Comparison of ENCODE assay signal across 8 mouse cellular contexts in the genomic region with DNA sequence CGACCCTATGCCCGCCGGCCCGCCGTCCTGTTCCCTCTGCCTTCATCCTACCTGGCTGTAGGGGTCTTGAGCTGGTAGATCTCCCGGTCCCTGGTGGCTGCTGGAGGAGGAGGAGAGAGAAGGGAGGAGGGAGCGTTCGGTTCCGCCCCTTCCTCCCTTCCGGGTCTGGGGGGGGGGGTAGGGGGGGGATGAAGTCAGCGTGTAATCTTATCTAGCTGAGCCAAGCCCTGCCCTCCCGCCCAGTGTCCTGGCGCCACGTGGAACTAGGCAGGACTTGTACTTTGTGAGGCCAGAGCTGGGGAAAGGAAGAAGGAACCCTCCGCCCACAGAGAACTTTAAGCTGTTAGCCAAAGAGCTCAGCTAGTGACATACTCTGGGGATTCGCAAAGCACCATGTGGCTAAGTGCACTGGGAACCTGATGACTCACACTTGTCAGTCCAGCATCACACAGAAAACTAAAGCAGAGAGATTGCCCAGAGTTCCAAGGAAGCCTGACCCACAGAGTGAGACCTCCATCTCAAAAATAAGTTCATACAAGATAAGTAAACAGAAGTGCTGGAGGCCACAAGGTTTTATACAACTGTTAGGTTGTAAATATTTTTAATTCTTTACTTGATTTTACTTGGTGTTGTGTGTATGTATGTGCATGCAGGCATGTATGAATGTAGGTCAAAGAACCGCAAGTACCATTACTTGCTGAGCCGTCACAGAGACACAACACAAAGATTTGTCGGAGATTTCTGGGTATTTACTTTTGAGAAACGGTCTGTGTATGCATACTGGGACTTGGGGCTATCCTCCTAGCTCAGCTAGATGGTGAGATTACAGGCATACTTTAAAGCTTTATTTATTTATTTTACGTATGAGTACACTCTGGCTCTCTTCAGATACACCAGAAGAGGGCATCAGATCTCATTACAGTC. TPM values are rescaled to one million over a fixed set of nuclear protein-coding genes. Genes with fewer than 3 reads are reported as not detected.
DNase-seq lines count a peak whose midpoint lies in the region; ATAC-seq and TF ChIP-seq lines count a peak whose summit lies in the region.

A gene (minus strand): TSS at position 144 of the 924 bp plus-strand sequence.

- H3K9ac ChIP-seq in ES-Bruce4 (ENCODE audit: low read depth, poor library complexity, severe bottlenecking): peak within 1 kb of the TSS; percentile 62
- peak within 1 kb of the TSS; percentile 65 for H3K9ac ChIP-seq in forebrain, embryonic 11.5 days (ENCODE audit: low read length)
- peak within 1 kb of the TSS; percentile 94 for H3K9ac ChIP-seq in heart, embryonic 16.5 days (ENCODE audit: low read length)
- peak within 1 kb of the TSS; percentile 83 for H3K9ac ChIP-seq in liver, embryonic 15.5 days
- peak within 1 kb of the TSS; percentile 48 for H3K9ac ChIP-seq in neural tube, embryonic 11.5 days (ENCODE audit: low read length)
- H3K9ac ChIP-seq in stomach, embryonic 16.5 days (ENCODE audit: low read length): peak within 1 kb of the TSS; percentile 87

- peak; percentile 93 for DNase-seq in c-Kit-positive CD71-positive TER-119-negative erythroid progenitor cells, embryonic 14.5 days (ENCODE audit: low read depth)
- peak; percentile 94 for DNase-seq in forebrain, embryonic 11.5 days (ENCODE audit: low spot score)
- DNase-seq in kidney, postnatal 25 days: peak; percentile 93 to 98
- peak; percentile 90 for DNase-seq in neural tube, embryonic 11.5 days (ENCODE audit: low spot score)

- H3K4me2 ChIP-seq in forebrain, embryonic 11.5 days (ENCODE audit: low read depth, low read length, severe bottlenecking): peak within 1 kb of the TSS; percentile 71
- H3K4me2 ChIP-seq in heart, embryonic 16.5 days (ENCODE audit: low read depth, low read length): peak within 1 kb of the TSS; percentile 81
- H3K4me2 ChIP-seq in liver, embryonic 15.5 days: peak within 1 kb of the TSS; percentile 83
- peak within 1 kb of the TSS; percentile 51 for H3K4me2 ChIP-seq in neural tube, embryonic 11.5 days (ENCODE audit: low read depth)
- H3K4me2 ChIP-seq in stomach, embryonic 16.5 days (ENCODE audit: low read depth, low read length): peak within 1 kb of the TSS; percentile 69

- H3K9me3 ChIP-seq in ES-Bruce4 (replicated peaks; ENCODE audit: control insufficient read depth, insufficient read depth, low read length, poor library complexity, severe bottlenecking): no peaks in the 10 kb centered on the region
- H3K9me3 ChIP-seq in forebrain, embryonic 11.5 days (ENCODE audit: control insufficient read depth, low read length): no peaks in the 10 kb centered on the region
- H3K9me3 ChIP-seq in heart, embryonic 16.5 days (replicated peaks; ENCODE audit: control insufficient read depth, low read length): no peaks in the 10 kb centered on the region; the same call in 1 of the 2 replicates
- no peaks in the 10 kb centered on the region for H3K9me3 ChIP-seq in liver, embryonic 15.5 days (replicated peaks)
- H3K9me3 ChIP-seq in neural tube, embryonic 11.5 days (ENCODE audit: control insufficient read depth, low read length): no peaks in the 10 kb centered on the region
- H3K9me3 ChIP-seq in stomach, embryonic 16.5 days (replicated peaks; ENCODE audit: control insufficient read depth, low read length): no peaks in the 10 kb centered on the region

- H3K4me1 ChIP-seq in ES-Bruce4 (ENCODE audit: control insufficient read depth, insufficient read depth, low read length): peaks cover 3% of the 10 kb centered on the region
- H3K4me1 ChIP-seq in forebrain, embryonic 11.5 days (replicated peaks; ENCODE audit: control insufficient read depth, insufficient read depth, low read length): peaks cover 2% of the 10 kb centered on the region; the same call in 1 of the 2 replicates
- H3K4me1 ChIP-seq in heart, embryonic 16.5 days (ENCODE audit: control insufficient read depth, insufficient read depth, low read length): peaks cover 29% of the 10 kb centered on the region
- H3K4me1 ChIP-seq in liver, embryonic 15.5 days (replicated peaks): peaks cover 83% of the 10 kb centered on the region
- 0 out of 2 replicates have a peak, but pooled peaks cover 3% of the 10 kb centered on the region for H3K4me1 ChIP-seq in neural tube, embryonic 11.5 days (ENCODE audit: control insufficient read depth, insufficient read depth, low read length)
- H3K4me1 ChIP-seq in stomach, embryonic 16.5 days (ENCODE audit: control insufficient read depth, insufficient read depth, low read length): peaks cover 27% of the 10 kb centered on the region

- ATAC-seq in forebrain, embryonic 11.5 days (replicated peaks; ENCODE audit: low FRiP score): peak; percentile 90
- peak; percentile 92 for ATAC-seq in heart, embryonic 16.5 days (replicated peaks; ENCODE audit: extremely low read depth, insufficient read depth, low FRiP score)
- ATAC-seq in liver, embryonic 15.5 days (ENCODE audit: insufficient read depth): peak; percentile 89
- peak; percentile 82 for ATAC-seq in neural tube, embryonic 11.5 days (ENCODE audit: insufficient read depth, low FRiP score, low TSS enrichment)
- ATAC-seq in stomach, embryonic 16.5 days (ENCODE audit: insufficient read depth, low FRiP score): peak; percentile 95

- peak within 1 kb of the TSS; percentile 52 for H3K27ac ChIP-seq in ES-Bruce4 (ENCODE audit: insufficient read depth, low read length)
- peak within 1 kb of the TSS; percentile 66 for H3K27ac ChIP-seq in forebrain, embryonic 11.5 days (ENCODE audit: low read depth, low read length)
- peak within 1 kb of the TSS; percentile 95 for H3K27ac ChIP-seq in heart, embryonic 16.5 days (ENCODE audit: low read length)
- H3K27ac ChIP-seq in liver, embryonic 15.5 days (replicated peaks): peak within 1 kb of the TSS; percentile 87
- 0 out of 2 replicates have a peak within 1 kb of the TSS, but pooled peaks have one; percentile 7 for H3K27ac ChIP-seq in neural tube, embryonic 11.5 days (ENCODE audit: low read depth, low read length)
- H3K27ac ChIP-seq in stomach, embryonic 16.5 days (ENCODE audit: low read length): peak within 1 kb of the TSS; percentile 97

- H3K27me3 ChIP-seq in ES-Bruce4 (ENCODE audit: control insufficient read depth, insufficient read depth, low read length, poor library complexity, severe bottlenecking): no peaks in the 10 kb centered on the region
- H3K27me3 ChIP-seq in forebrain, embryonic 11.5 days (ENCODE audit: control insufficient read depth, insufficient read depth, low read length): no peaks in the 10 kb centered on the region
- no peaks in the 10 kb centered on the region for H3K27me3 ChIP-seq in heart, embryonic 16.5 days (ENCODE audit: control insufficient read depth, insufficient read depth, low read length)
- no peaks in the 10 kb centered on the region for H3K27me3 ChIP-seq in liver, embryonic 15.5 days
- H3K27me3 ChIP-seq in neural tube, embryonic 11.5 days (ENCODE audit: control insufficient read depth, insufficient read depth, low read length): no peaks in the 10 kb centered on the region
- H3K27me3 ChIP-seq in stomach, embryonic 16.5 days (ENCODE audit: control insufficient read depth, insufficient read depth, low read length): no peaks in the 10 kb centered on the region

- peaks cover 6% of the 10 kb centered on the region for H3K36me3 ChIP-seq in ES-Bruce4 (ENCODE audit: control insufficient read depth, insufficient read depth, low read length, poor library complexity, severe bottlenecking)
- no peaks in the 10 kb centered on the region; the same call in 1 of the 2 replicates for H3K36me3 ChIP-seq in forebrain, embryonic 11.5 days (ENCODE audit: control insufficient read depth, insufficient read depth, low read length)
- H3K36me3 ChIP-seq in heart, embryonic 16.5 days (ENCODE audit: control insufficient read depth, insufficient read depth): peaks cover 20% of the 10 kb centered on the region
- H3K36me3 ChIP-seq in liver, embryonic 15.5 days (replicated peaks): peaks cover 52% of the 10 kb centered on the region
- peaks cover 2% of the 10 kb centered on the region; the same call in 1 of the 2 replicates for H3K36me3 ChIP-seq in neural tube, embryonic 11.5 days (ENCODE audit: control insufficient read depth, insufficient read depth, low read length)
- peaks cover 14% of the 10 kb centered on the region for H3K36me3 ChIP-seq in stomach, embryonic 16.5 days (ENCODE audit: control insufficient read depth, insufficient read depth, low read length)

- no peak for TF ChIP-seq POLR2A in ES-Bruce4 (IDR thresholded peaks at IDR 0.05; ENCODE audit: insufficient read depth, low read length)

- no peak for TF ChIP-seq EP300 in ES-Bruce4 (IDR thresholded peaks at IDR 0.05; ENCODE audit: insufficient read depth, low read depth, low read length)

- 10% methylated on average over 17 of the region's 21 CpGs for WGBS in forebrain, embryonic 11.5 days
- WGBS in heart, embryonic 16.5 days: 2% methylated on average over 21 of the region's 21 CpGs
- 4% methylated on average over 20 of the region's 21 CpGs for WGBS in liver, embryonic 15.5 days (ENCODE audit: insufficient replicate concordance)
- WGBS in neural tube, embryonic 11.5 days: 10% methylated on average over 18 of the region's 21 CpGs
- WGBS in stomach, embryonic 16.5 days: 3% methylated on average over 18 of the region's 21 CpGs

- peak within 1 kb of the TSS; percentile 86 for H3K4me3 ChIP-seq in ES-Bruce4 (ENCODE audit: low read depth, low read length)
- H3K4me3 ChIP-seq in forebrain, embryonic 11.5 days (ENCODE audit: low read depth, low read length): peak within 1 kb of the TSS; percentile 42
- H3K4me3 ChIP-seq in heart, embryonic 16.5 days (ENCODE audit: low read length): peak within 1 kb of the TSS; percentile 84
- H3K4me3 ChIP-seq in liver, embryonic 15.5 days (replicated peaks): peak within 1 kb of the TSS; percentile 72
- H3K4me3 ChIP-seq in neural tube, embryonic 11.5 days (ENCODE audit: low read depth, low read length): peak within 1 kb of the TSS; percentile 36
- peak within 1 kb of the TSS; percentile 72 for H3K4me3 ChIP-seq in stomach, embryonic 16.5 days (replicated peaks; ENCODE audit: low read length)

- no peak for TF ChIP-seq CTCF in ES-Bruce4 (IDR thresholded peaks at IDR 0.05; ENCODE audit: low read depth, low read length)

RNA-seq across cellular contexts. Expression of the gene that starts here (rescaled TPM):
- polyA plus RNA-seq in ES-Bruce4 (2011; ENCODE audit: insufficient read depth, insufficient read length, low read depth, missing spikeins): 4.0 and 4.7 TPM in 2 replicates
- 2.5 and 3.0 TPM in 2 replicates for polyA plus RNA-seq in forebrain, embryonic 11.5 days (2014; fragmentation: Nextera tagmentation; extraction: Ambion mirVana)
- polyA plus RNA-seq in heart, embryonic 16.5 days (2015; fragmentation: Nextera tagmentation; extraction: Ambion mirVana): 7.6 and 8.6 TPM in 2 replicates
- 3.2 and 3.7 TPM in 2 replicates for polyA plus RNA-seq in liver, embryonic 15.5 days (2015; fragmentation: Nextera tagmentation; extraction: Ambion mirVana)
- polyA plus RNA-seq in neural tube, embryonic 11.5 days (2014; fragmentation: Nextera tagmentation; extraction: Ambion mirVana): 2.4 and 2.5 TPM in 2 replicates
- polyA plus RNA-seq in stomach, embryonic 16.5 days (2015; fragmentation: Nextera tagmentation; extraction: Ambion mirVana): 7.6 and 9.6 TPM in 2 replicates

Comparison
In these comparisons a context has a peak if more than half of its experiments do, and no peak if none do; other contexts are left out.
1. Peak in every context shown above with its lines: DNase-seq, ATAC-seq, H3K4me3 ChIP-seq and H3K27ac ChIP-seq.
2. H3K27ac ChIP-seq: peak in every context shown above with its lines; median percentile 97 in stomach, embryonic 16.5 days; 95 in heart, embryonic 16.5 days; 87 in liver, embryonic 15.5 days; 66 in forebrain, embryonic 11.5 days; 52 in ES-Bruce4; 7 in neural tube, embryonic 11.5 days.
3. H3K4me3 ChIP-seq: peak in every context shown above with its lines; median percentile 86 in ES-Bruce4; 84 in heart, embryonic 16.5 days; 72 in liver, embryonic 15.5 days; 72 in stomach, embryonic 16.5 days; 42 in forebrain, embryonic 11.5 days; 36 in neural tube, embryonic 11.5 days.